Mouse (Mus musculus) midbrain, embryonic 12.5 days (tissue): ENCODE results near the gene Larp6. TPM values are rescaled to one million over a fixed set of nuclear protein-coding genes. Genes with fewer than 3 reads are reported as not detected.

Source experiments
- ATAC-seq: fragments of 200-750 bp; cut with Nextera tagmentation; 2 replicates; pipeline ENCODE4 v1.8.0; 2017; ENCODE audit warnings: low read depth, moderate TSS enrichment, moderate library complexity; ENCODE audit not compliant: low FRiP score
- H3K27ac ChIP-seq: fragments of 300-500 bp; sonication (generic); replicated peaks from 2 replicates; pipeline ENCODE4 v1.5.1; 2016; ENCODE audit warnings: mild to moderate bottlenecking
- H3K27me3 ChIP-seq: fragments of 300-500 bp; sonication (generic); 2 replicates; pipeline ENCODE4 v1.6.1; 2016; ENCODE audit warnings: mild to moderate bottlenecking
- H3K36me3 ChIP-seq: fragments of 300-500 bp; sonication (generic); 2 replicates; pipeline ENCODE4 v1.6.1; 2016
- H3K4me1 ChIP-seq: fragments of 300-500 bp; sonication (generic); 2 replicates; pipeline ENCODE4 v1.6.1; 2016
- H3K4me2 ChIP-seq: fragments of 300-500 bp; sonication (generic); replicated peaks from 2 replicates; pipeline ENCODE4 v1.6.1; 2016; ENCODE audit warnings: mild to moderate bottlenecking, moderate library complexity
- H3K4me3 ChIP-seq: fragments of 300-500 bp; sonication (generic); 2 replicates; pipeline ENCODE4 v1.5.1; 2016; ENCODE audit warnings: mild to moderate bottlenecking
- H3K9ac ChIP-seq: fragments of 300-500 bp; sonication (generic); replicated peaks from 2 replicates; pipeline ENCODE4 v1.6.1; 2016; ENCODE audit warnings: mild to moderate bottlenecking, moderate library complexity
- H3K9me3 ChIP-seq: fragments of 300-500 bp; sonication (generic); 2 replicates; pipeline ENCODE4 v1.6.1; 2016; ENCODE audit warnings: mild to moderate bottlenecking
- WGBS: fragments of 180-500 bp; shearing (Covaris S2); methylation state at CpG from one replicate; pipeline ENCODE4 v1.1.7; 2016; 5-methylcytosine and 5-hydroxymethylcytosine counted together
- polyA plus RNA-seq: library from polyadenylated mRNA; unstranded; fragments of >200 nt; fragmentation: Nextera tagmentation; extraction: Ambion mirVana; gene quantifications from 2 replicates; pipeline ENCODE4 v1.2.1, GENCODE M21; 2016

The Larp6 gene
- polyA plus RNA-seq, 1 experiment from 2014 or later: 5.6 TPM

GRCm38 (mm10) chr9:60687891-60688324, 24.9 kb upstream of the Larp6 start, which contains the start of gene Lrrc49:
Lrrc49 (minus strand) TSS chr9:60688158.
- peak within 1 kb of the TSS; percentile 60 for H3K9ac ChIP-seq
- H3K9me3 ChIP-seq: no peaks in the 10 kb centered on the region
- peak within 1 kb of the TSS; percentile 98 for H3K27ac ChIP-seq
- under 1% methylated on average over 21 of the region's 21 CpGs for WGBS
- no peaks in the 10 kb centered on the region for H3K27me3 ChIP-seq
- peak within 1 kb of the TSS; percentile 52 for H3K4me2 ChIP-seq
- H3K36me3 ChIP-seq: peaks cover 12% of the 10 kb centered on the region
- peak within 1 kb of the TSS; percentile 63 for H3K4me3 ChIP-seq
- H3K4me1 ChIP-seq: peaks cover 16% of the 10 kb centered on the region
- peak; percentile 97 for ATAC-seq

DNA sequence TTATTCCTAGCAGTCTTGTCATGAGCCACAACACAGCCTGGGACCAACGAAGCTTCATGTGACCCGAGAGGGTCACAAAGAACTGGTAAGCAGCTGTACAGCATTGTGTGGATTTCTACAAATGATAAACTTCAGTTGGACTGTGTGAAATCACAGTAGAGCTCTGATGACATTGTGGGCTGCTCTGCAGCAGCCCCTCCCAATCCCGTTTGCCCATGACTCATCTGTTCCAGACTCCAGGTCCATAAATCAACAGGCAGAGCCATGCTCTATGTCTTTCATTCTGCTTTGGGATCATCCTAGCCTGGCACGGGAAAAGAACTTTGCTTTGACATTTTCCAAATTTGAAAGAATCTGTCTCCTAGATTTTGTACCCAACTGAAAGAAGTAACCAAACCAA, 20.2 kb upstream of the Larp6 start:
- no peak for ATAC-seq
- H3K27ac ChIP-seq: no peak overlapping the region
- 78% methylated on average over 4 of the region's 4 CpGs for WGBS
- no peak overlapping the region for H3K4me3 ChIP-seq
- H3K27me3 ChIP-seq: peaks cover 3% of the 10 kb centered on the region; the same call in 1 of the 2 replicates
- H3K9me3 ChIP-seq: no peaks in the 10 kb centered on the region
- no peak overlapping the region for H3K4me2 ChIP-seq
- H3K36me3 ChIP-seq: no peaks in the 10 kb centered on the region
- no peak overlapping the region for H3K9ac ChIP-seq
- H3K4me1 ChIP-seq: peaks cover 6% of the 10 kb centered on the region

DNA sequence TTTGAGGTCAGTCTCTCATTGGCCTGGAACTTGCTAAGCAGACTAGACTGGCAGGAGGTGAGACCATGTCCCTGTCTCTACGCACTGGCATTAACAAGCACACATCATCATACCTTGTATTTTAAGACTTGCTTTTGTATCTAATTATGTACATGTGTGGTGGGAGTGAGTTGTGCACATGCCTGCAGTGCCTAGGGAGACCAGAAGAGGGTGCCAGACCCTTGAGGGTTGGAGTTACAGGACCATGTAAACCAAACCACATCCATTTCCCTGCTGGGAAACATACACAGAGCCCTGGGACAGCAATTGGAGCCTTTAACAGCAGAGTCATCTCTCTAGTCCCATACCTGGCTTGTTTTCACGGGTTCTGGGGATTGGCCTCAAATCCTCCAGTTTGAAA, 18.8 kb upstream of the Larp6 start:
- no peak overlapping the region for H3K27ac ChIP-seq
- 71% methylated on average over 2 of the region's 2 CpGs for WGBS
- H3K9ac ChIP-seq: no peak overlapping the region
- ATAC-seq: no peak
- H3K27me3 ChIP-seq: peaks cover 3% of the 10 kb centered on the region; the same call in 1 of the 2 replicates
- H3K4me3 ChIP-seq: no peak overlapping the region
- no peaks in the 10 kb centered on the region for H3K36me3 ChIP-seq
- H3K4me1 ChIP-seq: no peaks in the 10 kb centered on the region
- H3K4me2 ChIP-seq: no peak overlapping the region
- H3K9me3 ChIP-seq: no peaks in the 10 kb centered on the region

- ATAC-seq: no peak
- H3K4me2 ChIP-seq: no peak overlapping the region
- peaks cover 3% of the 10 kb centered on the region; the same call in 1 of the 2 replicates for H3K27me3 ChIP-seq
- no peak overlapping the region for H3K4me3 ChIP-seq
- no peak overlapping the region for H3K27ac ChIP-seq
- no peaks in the 10 kb centered on the region for H3K36me3 ChIP-seq
- H3K4me1 ChIP-seq: no peaks in the 10 kb centered on the region
- WGBS: 67% methylated on average over 6 of the region's 6 CpGs
- H3K9me3 ChIP-seq: no peaks in the 10 kb centered on the region
- H3K9ac ChIP-seq: no peak overlapping the region
Measured at GRCm38 (mm10) chr9:60696271-60696985, 16.4 kb upstream of the Larp6 start.

DNA sequence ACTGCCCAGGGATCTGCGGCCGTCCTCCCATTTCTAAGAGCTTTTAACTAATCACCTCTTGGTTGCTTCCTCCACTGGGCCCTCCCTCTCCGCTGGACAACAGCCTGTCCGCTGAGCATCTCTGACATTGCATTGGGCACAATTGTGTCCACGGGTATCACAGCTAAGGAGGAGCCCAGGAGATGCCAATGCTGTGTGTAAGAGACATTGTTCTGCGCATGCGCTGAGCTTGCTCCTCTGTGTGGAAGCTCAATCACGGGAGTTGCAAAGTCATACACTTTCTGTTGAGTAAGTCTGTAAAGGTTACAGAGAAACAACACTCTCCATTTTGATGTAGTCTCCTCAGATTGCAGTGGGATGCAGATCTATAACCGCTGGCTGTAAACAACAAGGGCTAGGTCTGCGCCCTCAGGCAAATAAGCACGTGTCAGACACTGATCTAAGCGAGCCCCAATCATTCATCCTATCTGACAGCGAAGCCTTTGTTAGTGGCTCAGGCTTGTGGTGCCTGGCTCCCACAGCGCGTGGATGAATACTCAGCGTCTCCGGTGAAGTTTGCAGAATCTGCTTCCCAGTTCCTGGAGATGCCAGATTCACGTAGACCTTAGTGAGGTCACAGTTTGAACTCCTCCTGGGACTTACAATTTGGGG, 13.1 kb upstream of the Larp6 start:
- ATAC-seq: no peak
- WGBS: 73% methylated on average over 18 of the region's 18 CpGs
- Histone ChIP-seq H3K9me3 (no peaks in the 10 kb centered on the region), H3K27me3 (no peaks in the 10 kb centered on the region), H3K36me3 (no peaks in the 10 kb centered on the region), H3K4me3 (no peak overlapping the region), H3K27ac (no peak overlapping the region), H3K4me1 (no peaks in the 10 kb centered on the region), H3K4me2 (no peak overlapping the region), H3K9ac (no peak overlapping the region)

GRCm38 (mm10) chr9:60707594-60707993, 5.2 kb upstream of the Larp6 start:
- H3K9me3 ChIP-seq: no peaks in the 10 kb centered on the region
- no peaks in the 10 kb centered on the region for H3K36me3 ChIP-seq
- peaks cover 5% of the 10 kb centered on the region; the same call in 1 of the 2 replicates for H3K4me1 ChIP-seq
- H3K4me3 ChIP-seq: no peak overlapping the region
- H3K27ac ChIP-seq: no peak overlapping the region
- H3K27me3 ChIP-seq: peaks cover 7% of the 10 kb centered on the region; the same call in 1 of the 2 replicates
- no peak overlapping the region for H3K9ac ChIP-seq
- WGBS: 96% methylated on average over 2 of the region's 2 CpGs
- no peak overlapping the region for H3K4me2 ChIP-seq
- no peak for ATAC-seq

GRCm38 (mm10) chr9:60708606-60709005, 4.2 kb upstream of the Larp6 start:
- Histone ChIP-seq H3K4me1 (peaks cover 14% of the 10 kb centered on the region), H3K9ac (no peak overlapping the region), H3K9me3 (no peaks in the 10 kb centered on the region), H3K27ac (no peak overlapping the region), H3K27me3 (peaks cover 14% of the 10 kb centered on the region), H3K4me3 (no peak overlapping the region), H3K4me2 (no peak overlapping the region), H3K36me3 (no peaks in the 10 kb centered on the region)
- no peak for ATAC-seq
- WGBS: 89% methylated on average over 5 of the region's 5 CpGs

GRCm38 (mm10) chr9:60709721-60710120, 3.1 kb upstream of the Larp6 start:
- WGBS: 86% methylated on average over 6 of the region's 6 CpGs
- ATAC-seq: no peak
- no peaks in the 10 kb centered on the region for H3K36me3 ChIP-seq
- no peak overlapping the region for H3K4me3 ChIP-seq
- H3K9me3 ChIP-seq: no peaks in the 10 kb centered on the region
- H3K9ac ChIP-seq: no peak overlapping the region
- no peak overlapping the region for H3K27ac ChIP-seq
- H3K4me1 ChIP-seq: peaks cover 17% of the 10 kb centered on the region
- no peak overlapping the region for H3K4me2 ChIP-seq
- H3K27me3 ChIP-seq: peaks cover 24% of the 10 kb centered on the region

GRCm38 (mm10) chr9:60712011-60712410, 778 bp upstream of the Larp6 start:
- H3K27ac ChIP-seq: no peak overlapping the region
- no peaks in the 10 kb centered on the region for H3K36me3 ChIP-seq
- H3K4me1 ChIP-seq: peaks cover 17% of the 10 kb centered on the region
- peaks cover 27% of the 10 kb centered on the region for H3K27me3 ChIP-seq
- no peak overlapping the region for H3K4me2 ChIP-seq
- WGBS: 77% methylated on average over 5 of the region's 5 CpGs
- H3K4me3 ChIP-seq: no peak overlapping the region
- ATAC-seq: no peak
- H3K9ac ChIP-seq: no peak overlapping the region
- H3K9me3 ChIP-seq: peaks cover 3% of the 10 kb centered on the region; the same call in 1 of the 2 replicates

DNA sequence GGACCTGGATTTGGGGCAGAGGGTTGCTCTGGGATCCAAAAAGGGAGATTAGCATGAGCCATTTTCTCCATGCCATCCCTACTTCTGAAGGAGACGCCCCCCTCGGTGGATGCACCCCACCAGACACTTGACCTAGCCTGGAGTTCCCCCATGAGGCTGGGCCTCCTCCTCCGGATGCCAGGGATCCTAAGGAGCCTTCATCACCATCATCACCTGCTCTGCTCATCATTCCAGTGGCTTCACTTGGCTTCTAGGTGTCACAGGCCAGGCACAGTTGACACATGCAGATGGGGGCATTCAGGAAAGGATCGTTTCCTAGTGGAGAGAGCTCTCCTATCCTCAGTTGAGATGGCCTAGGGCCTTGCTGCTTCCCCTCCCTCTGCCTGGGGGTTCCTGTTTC, 827 bp downstream of the Larp6 start:
- peak overlapping the region; percentile 66 for H3K4me3 ChIP-seq
- no peaks in the 10 kb centered on the region for H3K36me3 ChIP-seq
- peak overlapping the region; percentile 83 for H3K9ac ChIP-seq
- H3K4me1 ChIP-seq: peaks cover 17% of the 10 kb centered on the region
- H3K4me2 ChIP-seq: peak overlapping the region; percentile 98
- no peak overlapping the region for H3K27ac ChIP-seq
- WGBS: 39% methylated on average over 4 of the region's 4 CpGs
- peaks cover 27% of the 10 kb centered on the region for H3K27me3 ChIP-seq
- ATAC-seq: no peak
- peaks cover 3% of the 10 kb centered on the region; the same call in 1 of the 2 replicates for H3K9me3 ChIP-seq

DNA sequence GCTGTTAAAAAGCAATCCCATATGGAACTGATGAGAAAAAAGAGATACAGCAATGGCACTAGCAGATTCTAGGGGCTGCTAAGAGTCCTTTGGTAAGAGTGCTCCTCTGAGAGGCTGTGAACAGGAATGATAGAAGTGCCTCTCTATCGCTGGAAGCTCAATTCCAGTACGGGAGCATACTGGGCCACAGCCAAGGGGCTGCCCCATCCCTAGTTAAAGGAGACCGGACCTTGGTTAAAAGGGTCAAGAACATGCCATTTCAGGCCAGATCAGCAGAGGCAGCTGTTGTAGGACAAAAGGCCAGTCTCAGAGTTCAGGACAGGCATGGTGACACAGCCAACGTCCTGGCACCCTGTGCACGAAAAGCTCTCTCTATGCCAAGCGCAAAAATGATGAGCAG, 1.4 kb downstream of the Larp6 start:
- no peaks in the 10 kb centered on the region for H3K36me3 ChIP-seq
- H3K4me3 ChIP-seq: no peak overlapping the region
- no peak overlapping the region for H3K27ac ChIP-seq
- no peak for ATAC-seq
- 83% methylated on average over 6 of the region's 6 CpGs for WGBS
- H3K27me3 ChIP-seq: peaks cover 27% of the 10 kb centered on the region
- H3K9ac ChIP-seq: no peak overlapping the region
- H3K4me2 ChIP-seq: no peak overlapping the region
- H3K9me3 ChIP-seq: peaks cover 3% of the 10 kb centered on the region; the same call in 1 of the 2 replicates
- peaks cover 17% of the 10 kb centered on the region for H3K4me1 ChIP-seq

DNA sequence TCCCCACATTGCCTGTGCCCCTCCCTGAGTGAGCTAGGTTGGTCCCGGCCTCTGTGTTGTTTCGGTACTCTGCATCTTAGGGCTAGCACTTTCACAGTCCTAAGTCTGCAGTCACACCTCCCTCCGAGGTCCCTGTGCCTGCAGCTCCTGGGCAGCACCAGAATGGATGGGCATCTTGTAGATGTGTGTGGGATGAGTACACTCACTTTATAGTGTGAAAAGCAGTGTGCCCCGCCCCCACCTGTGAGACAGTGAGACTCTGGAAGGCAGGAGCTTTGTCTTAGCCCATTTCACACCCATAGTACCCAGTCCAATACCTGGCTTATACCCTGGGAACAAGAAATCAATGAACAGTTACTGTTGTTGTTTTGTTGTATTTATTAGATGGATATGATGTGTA, 2.5 kb downstream of the Larp6 start:
- no peaks in the 10 kb centered on the region for H3K36me3 ChIP-seq
- peaks cover 3% of the 10 kb centered on the region; the same call in 1 of the 2 replicates for H3K9me3 ChIP-seq
- H3K4me3 ChIP-seq: no peak overlapping the region
- no peak for ATAC-seq
- no peak overlapping the region for H3K4me2 ChIP-seq
- peaks cover 33% of the 10 kb centered on the region for H3K27me3 ChIP-seq
- no peak overlapping the region for H3K27ac ChIP-seq
- WGBS: 89% methylated on average over 4 of the region's 4 CpGs
- no peak overlapping the region for H3K9ac ChIP-seq
- H3K4me1 ChIP-seq: peaks cover 17% of the 10 kb centered on the region
